Mouse (Mus musculus): ENCODE results near the gene Gcg. TPM values are rescaled to one million over a fixed set of nuclear protein-coding genes. Genes with fewer than 3 reads are reported as not detected.

The Gcg gene
- polyA plus RNA-seq, 1 experiment: not detected

DNA sequence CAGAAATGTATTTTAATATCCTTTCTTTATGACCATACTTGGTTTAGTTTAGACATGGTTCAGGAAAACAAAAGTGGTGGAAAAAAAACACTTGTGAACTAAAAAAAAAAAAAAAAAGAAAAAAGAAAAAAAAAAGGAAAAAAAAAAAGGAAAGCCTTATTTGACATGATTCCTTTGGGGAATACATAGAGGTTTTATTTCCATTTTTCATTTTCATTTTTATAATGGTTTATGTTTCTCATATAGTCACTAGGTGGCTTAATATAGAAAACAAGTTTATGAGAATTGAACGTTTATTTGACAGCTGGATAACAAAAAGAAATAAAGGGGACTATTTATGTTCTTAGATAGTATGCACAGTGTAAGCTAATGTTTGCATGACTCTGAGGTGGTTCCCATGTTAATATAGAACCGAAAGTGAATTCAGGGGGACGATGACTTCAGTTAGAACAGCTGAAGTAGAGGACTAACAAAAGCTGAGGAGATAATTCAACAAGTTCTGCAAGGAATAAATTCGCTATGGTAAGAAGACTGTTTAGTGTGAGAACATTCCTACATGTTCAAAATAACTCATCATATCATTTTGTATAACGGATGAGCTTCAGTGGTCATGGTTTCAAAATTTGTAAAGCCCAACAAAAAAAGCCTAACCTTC, 33.6 kb downstream of the Gcg start:
- Histone ChIP-seq H3K36me3 (ENCODE audit: control insufficient read depth) (no peaks in the 10 kb centered on the region), H3K9me3 (ENCODE audit: control insufficient read depth, low read length) (no peaks in the 10 kb centered on the region), H3K27me3 (ENCODE audit: control insufficient read depth) (no peaks in the 10 kb centered on the region), H3K4me3 (replicated peaks) (no peak overlapping the region), H3K4me1 (ENCODE audit: control insufficient read depth) (no peaks in the 10 kb centered on the region)
- no peak for TF ChIP-seq TAL1 (IDR thresholded peaks at IDR 0.05; ENCODE audit: low read length)
- no peak for TF ChIP-seq GATA1 (IDR thresholded peaks at IDR 0.05; ENCODE audit: low read length)

DNA sequence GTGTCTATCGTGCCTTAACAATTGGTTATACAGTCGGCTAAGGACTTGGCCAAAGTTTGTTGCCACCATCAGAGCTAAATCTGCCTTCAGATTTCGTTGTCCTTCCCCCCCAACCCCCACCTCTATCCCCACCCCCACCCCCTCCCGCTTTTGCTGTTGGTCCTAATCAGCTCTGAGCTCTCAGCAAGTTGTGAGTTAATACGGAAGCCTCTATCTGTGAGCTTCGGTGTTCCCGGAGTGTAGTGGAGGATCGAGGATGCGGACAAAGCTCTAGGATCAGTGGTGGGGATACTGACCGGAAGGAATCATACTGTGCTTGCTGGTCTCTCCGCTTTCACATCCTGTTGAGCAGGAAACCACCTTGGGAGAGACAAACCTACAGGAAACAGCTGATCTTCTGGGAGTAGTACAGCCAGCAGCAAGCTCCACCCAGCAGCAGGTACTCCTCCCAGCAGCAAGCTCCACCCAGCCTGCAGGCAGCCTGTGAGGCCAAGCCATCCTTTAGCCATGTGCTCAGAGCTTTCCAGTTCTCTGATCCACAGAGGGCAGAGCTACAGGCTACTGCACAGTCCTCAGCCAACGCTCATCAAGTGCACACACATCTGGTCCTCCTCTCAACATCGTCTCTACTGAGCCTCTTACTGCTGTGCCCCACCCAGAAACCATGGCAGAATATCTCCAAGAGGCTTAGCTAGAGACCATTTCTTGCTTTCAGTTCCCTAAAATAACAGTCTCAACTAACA, 42.5 kb downstream of the Gcg start:
- Histone ChIP-seq H3K4me3 (replicated peaks) (peak overlapping the region; percentile 67), H3K9me3 (ENCODE audit: control insufficient read depth, low read length) (no peaks in the 10 kb centered on the region), H3K27me3 (ENCODE audit: control insufficient read depth) (no peaks in the 10 kb centered on the region), H3K4me1 (ENCODE audit: control insufficient read depth) (peaks cover 9% of the 10 kb centered on the region), H3K36me3 (ENCODE audit: control insufficient read depth) (no peaks in the 10 kb centered on the region)
- no peak for TF ChIP-seq GATA1 (IDR thresholded peaks at IDR 0.05; ENCODE audit: low read length)
- no peak for TF ChIP-seq TAL1 (IDR thresholded peaks at IDR 0.05; ENCODE audit: low read length)

DNA sequence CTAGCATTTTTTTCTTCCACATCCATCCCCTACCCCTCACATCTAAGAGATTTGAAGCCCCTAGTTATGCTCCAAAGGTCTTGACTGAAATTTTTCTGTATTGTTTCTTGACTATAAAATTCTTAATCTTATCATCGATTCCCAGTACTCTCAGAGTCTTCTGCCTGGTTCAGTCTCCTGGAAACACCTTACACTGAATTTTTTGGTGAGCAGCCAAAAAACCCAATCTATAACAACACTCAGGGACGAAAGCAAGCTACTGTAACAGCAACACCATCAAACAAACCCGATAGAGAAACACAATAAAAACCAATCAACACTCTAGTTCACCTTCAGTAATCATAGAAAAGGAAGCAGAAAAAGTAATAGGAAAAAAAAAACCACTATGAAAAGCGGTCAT, 43.4 kb downstream of the Gcg start:
- H3K9me3 ChIP-seq (ENCODE audit: control insufficient read depth, low read length): no peaks in the 10 kb centered on the region
- no peaks in the 10 kb centered on the region for H3K36me3 ChIP-seq (ENCODE audit: control insufficient read depth)
- TF ChIP-seq TAL1 (IDR thresholded peaks at IDR 0.05; ENCODE audit: low read length) (no peak), GATA1 (IDR thresholded peaks at IDR 0.05; ENCODE audit: low read length) (no peak)
- peaks cover 9% of the 10 kb centered on the region for H3K4me1 ChIP-seq (ENCODE audit: control insufficient read depth)
- H3K4me3 ChIP-seq (replicated peaks): no peak overlapping the region
- H3K27me3 ChIP-seq (ENCODE audit: control insufficient read depth): no peaks in the 10 kb centered on the region

DNA sequence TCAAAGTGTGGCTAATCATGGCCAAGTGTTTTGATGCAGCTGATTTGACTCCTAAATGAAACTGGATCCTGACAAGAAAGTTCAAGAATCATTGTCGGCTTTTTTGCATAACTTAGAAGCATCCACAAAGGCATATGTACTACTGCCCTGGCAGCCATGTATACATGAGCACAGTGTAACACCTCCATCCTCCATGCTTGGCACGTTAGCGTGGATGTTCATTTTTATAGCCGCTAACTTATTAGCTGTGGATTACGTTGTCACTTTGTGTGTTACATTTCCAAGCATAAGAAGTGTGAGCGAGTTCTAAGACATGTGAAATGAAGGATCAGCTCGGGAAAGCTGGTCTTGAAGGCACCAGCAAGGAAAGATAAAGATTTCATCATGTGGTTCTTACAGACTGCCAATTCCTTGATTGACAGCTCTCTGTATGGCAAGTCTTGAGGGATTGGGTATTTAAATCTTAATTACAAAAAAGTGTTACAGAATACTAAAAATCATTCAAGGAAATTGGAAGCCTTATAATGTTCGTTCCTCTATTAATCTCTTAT, 52.1 kb downstream of the Gcg start:
- Histone ChIP-seq H3K9me3 (ENCODE audit: control insufficient read depth, low read length) (no peaks in the 10 kb centered on the region), H3K27me3 (ENCODE audit: control insufficient read depth) (no peaks in the 10 kb centered on the region), H3K4me1 (ENCODE audit: control insufficient read depth) (no peaks in the 10 kb centered on the region), H3K4me3 (replicated peaks) (no peak overlapping the region), H3K36me3 (ENCODE audit: control insufficient read depth) (no peaks in the 10 kb centered on the region)
- TF ChIP-seq GATA1 (IDR thresholded peaks at IDR 0.05; ENCODE audit: low read length) (no peak), TAL1 (IDR thresholded peaks at IDR 0.05; ENCODE audit: low read length) (no peak)

DNA sequence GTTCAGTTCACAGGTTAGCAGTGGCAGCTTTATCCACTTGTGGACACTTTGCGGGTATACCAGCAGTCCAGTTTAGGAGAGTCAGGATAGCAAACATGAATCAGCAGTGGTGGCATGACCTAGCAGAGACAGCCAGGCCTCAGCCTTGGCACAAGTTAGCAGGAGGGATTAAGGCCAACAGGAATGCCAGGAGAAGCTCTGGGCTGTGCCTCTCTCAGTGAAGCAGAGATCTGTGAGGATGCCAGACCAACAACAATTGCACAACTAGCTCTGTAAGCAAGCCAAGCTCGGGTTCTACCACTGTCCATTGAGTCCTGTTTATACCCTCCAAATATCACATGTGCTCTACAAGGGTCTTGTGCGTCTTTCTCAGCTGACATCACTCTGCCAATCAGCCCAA, 57.5 kb downstream of the Gcg start:
- no peaks in the 10 kb centered on the region for H3K4me1 ChIP-seq (ENCODE audit: control insufficient read depth)
- H3K27me3 ChIP-seq (ENCODE audit: control insufficient read depth): no peaks in the 10 kb centered on the region
- no peaks in the 10 kb centered on the region for H3K9me3 ChIP-seq (ENCODE audit: control insufficient read depth, low read length)
- H3K36me3 ChIP-seq (ENCODE audit: control insufficient read depth): no peaks in the 10 kb centered on the region
- TF ChIP-seq TAL1 (IDR thresholded peaks at IDR 0.05; ENCODE audit: low read length) (no peak), GATA1 (IDR thresholded peaks at IDR 0.05; ENCODE audit: low read length) (no peak)
- no peak overlapping the region for H3K4me3 ChIP-seq (replicated peaks)

Other genes starting within 250 kb of the Gcg start
- not detected in 2 replicates for gene Dpp4, start 71.4 kb downstream of the Gcg start, polyA plus RNA-seq (2012)
- gene Fap, start 90.4 kb upstream of the Gcg start, polyA plus RNA-seq (2012): not detected in 2 replicates
- 0.08 TPM in 2 replicates for gene Ifih1, start 162.6 kb upstream of the Gcg start, polyA plus RNA-seq (2012)
- gene Gca, start 180.6 kb upstream of the Gcg start, polyA plus RNA-seq (2012): not detected in 2 replicates

All from erythroblast, embryonic 14.5 days (primary cell).